Mouse (Mus musculus): ENCODE data around the gene Snrnp27. TPM values are rescaled to one million over a fixed set of nuclear protein-coding genes. Genes with fewer than 3 reads are reported as not detected.

Snrnp27 gene
- total and polyA plus RNA-seq, 3 experiments, result 63.1 to 97.9 (median 72.7) TPM

DNA sequence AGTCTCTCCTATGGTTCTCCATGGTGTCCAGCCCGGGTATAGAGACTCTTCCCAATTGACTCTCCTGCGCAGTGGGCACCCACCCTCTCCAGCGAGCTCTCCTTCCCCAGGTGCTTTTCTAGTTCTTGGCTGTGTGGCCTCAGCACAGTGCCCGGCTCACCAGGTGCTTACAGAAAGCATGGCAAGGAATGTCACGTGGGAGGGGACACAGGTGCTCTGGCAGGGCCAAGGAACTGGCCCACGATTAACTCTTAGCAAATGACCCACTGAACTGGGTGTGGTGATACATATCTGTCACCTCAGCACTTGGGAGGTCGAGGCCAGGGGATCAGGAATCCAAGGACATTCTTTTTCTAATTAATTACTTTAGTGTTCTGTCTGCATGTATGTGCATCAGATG, 38.2 kb downstream of the Snrnp27 start:
- Histone ChIP-seq H3K27me3 (replicated peaks) (no peaks in the 10 kb centered on the region), H3K27ac (ENCODE audit: insufficient read depth, low read depth) (no peak overlapping the region), H3K4me1 (ENCODE audit: control insufficient read depth in 1 of 2, insufficient read depth in 2 of 2) (no peaks in the 10 kb centered on the region), H3K36me3 (replicated peaks in 1 of 2; ENCODE audit: control insufficient read depth in 1 of 2, insufficient read depth in 1 of 2, low read length in 1 of 2) (peaks cover 12 to 22% of the 10 kb centered on the region in 2 experiments), H3K4me2 (ENCODE audit: insufficient read depth, low read depth, poor library complexity, severe bottlenecking) (no peak overlapping the region), H3K9ac (ENCODE audit: insufficient read depth, low read depth) (no peak overlapping the region), H3K9me3 (replicated peaks; ENCODE audit: low read length) (no peaks in the 10 kb centered on the region), H3K79me2 (replicated peaks; ENCODE audit: control insufficient read depth, extremely low read depth, insufficient read depth, poor library complexity, severe bottlenecking) (no peaks in the 10 kb centered on the region), H3K4me3 (replicated peaks in 1 of 3; ENCODE audit: low read depth in 2 of 3, low read length in 2 of 3, poor library complexity in 1 of 3) (no peak overlapping the region)
- DNase-seq (ENCODE audit: extremely low read depth), result no peak
- in situ Hi-C loops (cut with MboI; ENCODE audit: low pct_ligation_motif_present, low pct_unique_long_range_greater_than_20kb, low sequenced_read_pairs), result no loop called here
- no peak for TF ChIP-seq JUN (IDR thresholded peaks at IDR 0.05; ENCODE audit: insufficient read depth, low read depth, low read length)
- no peak for TF ChIP-seq MYC (IDR thresholded peaks at IDR 0.05; ENCODE audit: low read depth, low read length)
- TF ChIP-seq NELFE (IDR thresholded peaks at IDR 0.05; ENCODE audit: low read depth, low read length), result no peak
- TF ChIP-seq MEF2A (IDR thresholded peaks at IDR 0.05; ENCODE audit: borderline replicate concordance, low read depth, low read length), result no peak
- no peak for TF ChIP-seq USF2 (conservative IDR thresholded peaks at IDR 0.05; ENCODE audit: low read depth, low read length)
- TF ChIP-seq TCF12 (IDR thresholded peaks at IDR 0.05; ENCODE audit: low read depth, low read length), result no peak
- TF ChIP-seq EP300 (IDR thresholded peaks at IDR 0.05; ENCODE audit: low read length), result no peak
- no peak for TF ChIP-seq NRF1 (IDR thresholded peaks at IDR 0.05; ENCODE audit: low read depth, low read length)
- TF ChIP-seq MAZ (IDR thresholded peaks at IDR 0.05; ENCODE audit: low read depth, low read length), result no peak
- TF ChIP-seq TBP (conservative IDR thresholded peaks at IDR 0.05; ENCODE audit: low read depth, low read length), result no peak
- TF ChIP-seq MAX (IDR thresholded peaks at IDR 0.05; ENCODE audit: low read length), result no peak
- no peak for TF ChIP-seq KAT2A (IDR thresholded peaks at IDR 0.05; ENCODE audit: insufficient replicate concordance, low read length)
- TF ChIP-seq USF1 (IDR thresholded peaks at IDR 0.05; ENCODE audit: low read depth, low read length), result no peak
- TF ChIP-seq CHD2 (IDR thresholded peaks at IDR 0.05; ENCODE audit: low read length), result no peak
- TF ChIP-seq GABPA (IDR thresholded peaks at IDR 0.05; ENCODE audit: insufficient replicate concordance, low read depth, low read length), result no peak
- TF ChIP-seq SMC3 (IDR thresholded peaks at IDR 0.05; ENCODE audit: low read depth, low read length), result no peak
- no peak for TF ChIP-seq UBTF (IDR thresholded peaks at IDR 0.05; ENCODE audit: low read depth, low read length)
- TF ChIP-seq MAFK (IDR thresholded peaks at IDR 0.05; ENCODE audit: insufficient replicate concordance, low read length), result no peak
- TF ChIP-seq BHLHE40 (IDR thresholded peaks at IDR 0.05; ENCODE audit: low read depth, low read length), result no peak
- dilution Hi-C loops (cut with MboI; ENCODE audit: extremely low pct_ligation_motif_present, extremely low pct_unique_long_range_greater_than_20kb, low sequenced_read_pairs), result no loop called here

DNA sequence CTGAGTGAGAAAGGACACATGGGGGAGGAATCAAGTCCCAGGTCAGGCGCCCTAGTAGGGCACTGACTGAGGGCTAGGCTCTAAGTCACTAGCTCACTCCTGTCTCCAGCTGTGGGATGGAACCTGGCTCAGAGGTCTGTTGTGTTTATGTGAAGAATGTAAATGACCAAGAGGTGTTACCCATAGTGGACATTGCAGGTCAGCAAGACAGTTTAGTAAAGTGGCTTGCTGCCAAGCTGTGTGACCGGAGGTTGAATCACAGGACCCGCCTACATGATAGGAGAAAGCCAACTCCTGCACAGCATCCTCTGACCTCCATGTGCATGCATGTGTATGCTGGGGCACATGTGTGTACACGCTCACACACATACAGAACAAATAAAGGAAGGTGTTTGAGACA, 38.8 kb downstream of the Snrnp27 start:
- no peak overlapping the region for H3K9ac ChIP-seq (ENCODE audit: insufficient read depth, low read depth)
- peaks cover 6 to 16% of the 10 kb centered on the region in 2 experiments for H3K36me3 ChIP-seq (replicated peaks in 1 of 2; ENCODE audit: control insufficient read depth in 1 of 2, insufficient read depth in 1 of 2, low read length in 1 of 2)
- no peak overlapping the region for H3K27ac ChIP-seq (ENCODE audit: insufficient read depth, low read depth)
- no peaks in the 10 kb centered on the region for H3K4me1 ChIP-seq (ENCODE audit: control insufficient read depth in 1 of 2, insufficient read depth in 2 of 2)
- no peaks in the 10 kb centered on the region for H3K27me3 ChIP-seq (replicated peaks)
- H3K9me3 ChIP-seq (replicated peaks; ENCODE audit: low read length), result no peaks in the 10 kb centered on the region
- TF ChIP-seq GABPA (IDR thresholded peaks at IDR 0.05; ENCODE audit: insufficient replicate concordance, low read depth, low read length) (no peak), MAZ (IDR thresholded peaks at IDR 0.05; ENCODE audit: low read depth, low read length) (no peak), ELF1 (IDR thresholded peaks at IDR 0.05; ENCODE audit: low read depth, low read length) (no peak), USF1 (IDR thresholded peaks at IDR 0.05; ENCODE audit: low read depth, low read length) (no peak), NRF1 (IDR thresholded peaks at IDR 0.05; ENCODE audit: low read depth, low read length) (no peak), CTCF (conservative IDR thresholded peaks at IDR 0.05 in 1 of 2, IDR thresholded peaks at IDR 0.05 in 1 of 2; ENCODE audit: low read depth in 2 of 2, low read length in 2 of 2) (no peak), ZMIZ1 (IDR thresholded peaks at IDR 0.05; ENCODE audit: low read depth, low read length) (no peak), USF2 (conservative IDR thresholded peaks at IDR 0.05; ENCODE audit: low read depth, low read length) (no peak), POLR2A (IDR thresholded peaks at IDR 0.05; ENCODE audit: low read depth, low read length) (no peak), MYC (IDR thresholded peaks at IDR 0.05; ENCODE audit: low read depth, low read length) (no peak), E2F4 (IDR thresholded peaks at IDR 0.05; ENCODE audit: insufficient replicate concordance, low read depth, low read length) (no peak), RCOR1 (conservative IDR thresholded peaks at IDR 0.05; ENCODE audit: low read depth, low read length) (no peak), TCF12 (IDR thresholded peaks at IDR 0.05; ENCODE audit: low read depth, low read length) (no peak), ZKSCAN1 (IDR thresholded peaks at IDR 0.05; ENCODE audit: borderline replicate concordance, low read depth, low read length) (no peak)
- no peaks in the 10 kb centered on the region for H3K79me2 ChIP-seq (replicated peaks; ENCODE audit: control insufficient read depth, extremely low read depth, insufficient read depth, poor library complexity, severe bottlenecking)
- dilution Hi-C loops (cut with MboI; ENCODE audit: extremely low pct_ligation_motif_present, extremely low pct_unique_long_range_greater_than_20kb, low sequenced_read_pairs) (no loop called here), in situ Hi-C loops (cut with MboI; ENCODE audit: low pct_ligation_motif_present, low pct_unique_long_range_greater_than_20kb, low sequenced_read_pairs) (no loop called here)
- no peak for DNase-seq (ENCODE audit: extremely low read depth)
- no peak overlapping the region for H3K4me2 ChIP-seq (ENCODE audit: insufficient read depth, low read depth, poor library complexity, severe bottlenecking)
- H3K4me3 ChIP-seq (replicated peaks in 1 of 3; ENCODE audit: low read depth in 2 of 3, low read length in 2 of 3, poor library complexity in 1 of 3), result no peak overlapping the region
